Mouse (Mus musculus): ENCODE results near the gene Clca2. TPM values are rescaled to one million over a fixed set of nuclear protein-coding genes. Genes with fewer than 3 reads are reported as not detected.

The Clca2 gene
- polyA plus RNA-seq, 1 experiment from 2014 or later = not detected

GRCm38 (mm10) chr3:145117637-145118036 lies 18.4 kb upstream of the Clca2 start:
- H3K9ac ChIP-seq (replicated peaks) = no peak overlapping the region; the same call in 1 of the 2 replicates
- H3K4me3 ChIP-seq (ENCODE audit: low read depth, low read length) = peak overlapping the region; percentile 81
- H3K27me3 ChIP-seq (ENCODE audit: insufficient read depth, low read length) = no peaks in the 10 kb centered on the region
- no peak for TF ChIP-seq CTCF (IDR thresholded peaks at IDR 0.05; ENCODE audit: low read depth)
- TF ChIP-seq EP300 (IDR thresholded peaks at IDR 0.05; ENCODE audit: low read depth) = no peak
- peaks cover 17% of the 10 kb centered on the region for H3K4me1 ChIP-seq (ENCODE audit: insufficient read depth)
- 78% methylated on average over 10 of the region's 10 CpGs for WGBS (ENCODE audit: insufficient replicate concordance)
- peak overlapping the region; percentile 98 for H3K27ac ChIP-seq (ENCODE audit: low read depth)
- H3K36me3 ChIP-seq (replicated peaks; ENCODE audit: insufficient read depth, low read length) = no peaks in the 10 kb centered on the region
- no peak for DNase-seq
- no peak for ATAC-seq
- no peaks in the 10 kb centered on the region for H3K9me3 ChIP-seq (ENCODE audit: low read length)
- H3K4me2 ChIP-seq (ENCODE audit: low read depth, low read length) = peak overlapping the region; percentile 87

- Histone ChIP-seq H3K4me1 (ENCODE audit: insufficient read depth) (peaks cover 17% of the 10 kb centered on the region), H3K9me3 (ENCODE audit: low read length) (no peaks in the 10 kb centered on the region), H3K27ac (ENCODE audit: low read depth) (no peak overlapping the region), H3K4me2 (ENCODE audit: low read depth, low read length) (no peak overlapping the region), H3K27me3 (ENCODE audit: insufficient read depth, low read length) (no peaks in the 10 kb centered on the region), H3K9ac (replicated peaks) (no peak overlapping the region), H3K36me3 (replicated peaks; ENCODE audit: insufficient read depth, low read length) (no peaks in the 10 kb centered on the region), H3K4me3 (ENCODE audit: low read depth, low read length) (no peak overlapping the region)
- TF ChIP-seq CTCF (IDR thresholded peaks at IDR 0.05; ENCODE audit: low read depth) (no peak), EP300 (IDR thresholded peaks at IDR 0.05; ENCODE audit: low read depth) (no peak)
- 74% methylated on average over 2 of the region's 2 CpGs for WGBS (ENCODE audit: insufficient replicate concordance)
- ATAC-seq = no peak
- DNase-seq = no peak
Observed at GRCm38 (mm10) chr3:145115169-145115568, 15.9 kb upstream of the Clca2 start.

- no peak for ATAC-seq
- 0 out of 2 replicates have a peak, but pooled peaks have one; percentile 14 for TF ChIP-seq CTCF (IDR thresholded peaks at IDR 0.05; ENCODE audit: low read depth)
- TF ChIP-seq EP300 (IDR thresholded peaks at IDR 0.05; ENCODE audit: low read depth) = no peak
- no peak for DNase-seq
- H3K36me3 ChIP-seq (replicated peaks; ENCODE audit: insufficient read depth, low read length) = no peaks in the 10 kb centered on the region
- H3K4me3 ChIP-seq (ENCODE audit: low read depth, low read length) = no peak overlapping the region
- H3K4me1 ChIP-seq (ENCODE audit: insufficient read depth) = no peaks in the 10 kb centered on the region
- no peak overlapping the region for H3K9ac ChIP-seq (replicated peaks)
- no peak overlapping the region for H3K27ac ChIP-seq (ENCODE audit: low read depth)
- no peaks in the 10 kb centered on the region for H3K9me3 ChIP-seq (ENCODE audit: low read length)
- no peaks in the 10 kb centered on the region for H3K27me3 ChIP-seq (ENCODE audit: insufficient read depth, low read length)
- no peak overlapping the region for H3K4me2 ChIP-seq (ENCODE audit: low read depth, low read length)
- 63% methylated on average over 5 of the region's 5 CpGs for WGBS (ENCODE audit: insufficient replicate concordance)
Observed at GRCm38 (mm10) chr3:145105773-145106504, 6.7 kb upstream of the Clca2 start.

DNA sequence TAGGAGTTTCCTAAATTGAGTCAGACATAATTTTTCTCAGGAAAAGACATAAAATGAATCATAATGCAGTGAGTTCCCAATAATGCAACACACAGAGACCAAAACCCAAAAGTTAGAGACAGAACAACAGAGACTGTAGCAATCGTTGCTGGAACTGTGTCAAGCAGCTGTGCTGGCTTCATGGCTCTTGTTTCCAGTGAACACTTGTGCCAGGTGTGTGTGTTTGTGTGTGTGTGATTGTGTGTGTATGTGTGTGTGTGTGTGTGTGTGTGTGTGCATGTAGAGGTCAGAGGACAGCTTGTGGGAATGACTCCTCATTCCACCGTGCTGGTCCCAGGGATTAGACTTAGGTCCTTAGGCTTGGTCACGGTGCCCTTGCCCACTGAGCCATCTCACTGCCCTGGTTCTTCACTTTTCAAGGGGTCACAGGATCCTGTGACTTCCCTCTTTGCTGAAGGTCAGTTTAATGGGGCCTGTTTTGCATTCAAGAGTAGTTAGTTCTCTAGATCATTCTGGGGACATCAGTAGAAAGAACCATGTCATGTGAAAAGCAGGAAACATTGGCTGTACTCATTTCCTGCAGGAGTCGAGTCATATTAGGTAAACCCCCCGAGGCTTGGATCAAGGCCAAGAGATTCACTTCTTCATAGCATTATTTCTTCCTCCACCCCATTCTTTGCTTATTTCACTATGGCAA lies 6.0 kb upstream of the Clca2 start:
- H3K9me3 ChIP-seq (ENCODE audit: low read length) = no peaks in the 10 kb centered on the region
- no peak for TF ChIP-seq CTCF (IDR thresholded peaks at IDR 0.05; ENCODE audit: low read depth)
- no peak for TF ChIP-seq EP300 (IDR thresholded peaks at IDR 0.05; ENCODE audit: low read depth)
- DNase-seq = no peak
- no peak overlapping the region for H3K9ac ChIP-seq (replicated peaks)
- no peaks in the 10 kb centered on the region for H3K27me3 ChIP-seq (ENCODE audit: insufficient read depth, low read length)
- ATAC-seq = no peak
- WGBS (ENCODE audit: insufficient replicate concordance) = 39% methylated on average over 5 of the region's 5 CpGs
- H3K4me3 ChIP-seq (ENCODE audit: low read depth, low read length) = no peak overlapping the region
- H3K27ac ChIP-seq (ENCODE audit: low read depth) = no peak overlapping the region
- H3K4me1 ChIP-seq (ENCODE audit: insufficient read depth) = no peaks in the 10 kb centered on the region
- no peak overlapping the region for H3K4me2 ChIP-seq (ENCODE audit: low read depth, low read length)
- no peaks in the 10 kb centered on the region for H3K36me3 ChIP-seq (replicated peaks; ENCODE audit: insufficient read depth, low read length)

DNA sequence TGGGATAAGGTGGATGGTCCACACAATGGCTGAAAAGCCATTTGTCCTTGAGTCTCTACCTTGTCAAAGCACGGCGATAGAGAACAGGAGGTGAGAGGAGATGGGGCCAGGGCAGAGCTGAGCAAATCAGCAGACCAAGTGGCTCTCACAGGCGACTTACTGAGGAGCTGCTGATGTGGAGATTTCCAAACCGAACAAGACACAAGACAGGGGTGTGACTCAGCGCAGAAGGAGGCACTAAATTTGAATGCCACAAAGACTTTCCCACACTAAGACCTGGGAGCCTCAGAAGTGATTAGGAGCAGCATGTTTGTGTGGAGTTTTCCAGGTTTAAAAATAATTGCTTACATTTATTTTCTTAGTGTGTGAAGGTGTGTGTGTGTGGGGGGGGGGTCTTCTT lies 4.5 kb upstream of the Clca2 start:
- Histone ChIP-seq H3K9me3 (ENCODE audit: low read length) (no peaks in the 10 kb centered on the region), H3K27me3 (ENCODE audit: insufficient read depth, low read length) (no peaks in the 10 kb centered on the region)
- WGBS (ENCODE audit: insufficient replicate concordance) = 37% methylated on average over 5 of the region's 5 CpGs

DNA sequence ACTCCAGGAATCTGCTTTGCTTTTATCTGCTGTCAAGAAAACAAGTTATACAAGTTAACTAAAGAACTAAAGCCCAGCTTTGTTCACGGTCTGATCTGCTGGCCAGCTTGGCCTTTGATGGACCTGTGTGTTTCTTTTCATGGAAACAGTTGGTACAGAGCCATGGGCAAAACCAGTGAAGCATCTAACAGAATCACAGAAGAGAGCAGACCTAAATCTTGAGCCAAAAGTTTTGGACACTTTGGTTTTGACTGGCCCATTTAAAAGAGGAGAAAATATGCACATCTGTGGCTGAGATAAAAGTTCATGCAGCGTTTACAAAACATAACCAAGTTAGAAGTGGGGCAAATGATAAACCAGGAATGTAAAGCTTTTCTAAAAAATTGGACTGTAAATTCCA lies 4.1 kb upstream of the Clca2 start:
- ATAC-seq (no peak), DNase-seq (no peak)
- H3K36me3 ChIP-seq (replicated peaks; ENCODE audit: insufficient read depth, low read length) = no peaks in the 10 kb centered on the region
- no peak overlapping the region for H3K9ac ChIP-seq (replicated peaks)
- H3K4me1 ChIP-seq (ENCODE audit: insufficient read depth) = no peaks in the 10 kb centered on the region
- H3K27me3 ChIP-seq (ENCODE audit: insufficient read depth, low read length) = no peaks in the 10 kb centered on the region
- no peak overlapping the region for H3K4me3 ChIP-seq (ENCODE audit: low read depth, low read length)
- no peaks in the 10 kb centered on the region for H3K9me3 ChIP-seq (ENCODE audit: low read length)
- WGBS (ENCODE audit: insufficient replicate concordance) = 68% methylated on average over 2 of the region's 2 CpGs
- H3K27ac ChIP-seq (ENCODE audit: low read depth) = no peak overlapping the region
- no peak for TF ChIP-seq EP300 (IDR thresholded peaks at IDR 0.05; ENCODE audit: low read depth)
- TF ChIP-seq CTCF (IDR thresholded peaks at IDR 0.05; ENCODE audit: low read depth) = no peak
- no peak overlapping the region for H3K4me2 ChIP-seq (ENCODE audit: low read depth, low read length)

More for the DNA sequence above, 4.5 kb upstream of the Clca2 start:
- H3K9ac ChIP-seq (replicated peaks) = no peak overlapping the region
- DNase-seq (no peak), ATAC-seq (no peak)
- no peak overlapping the region for H3K4me2 ChIP-seq (ENCODE audit: low read depth, low read length)
- H3K36me3 ChIP-seq (replicated peaks; ENCODE audit: insufficient read depth, low read length) = no peaks in the 10 kb centered on the region
- H3K27ac ChIP-seq (ENCODE audit: low read depth) = no peak overlapping the region
- TF ChIP-seq EP300 (IDR thresholded peaks at IDR 0.05; ENCODE audit: low read depth) = no peak
- TF ChIP-seq CTCF (IDR thresholded peaks at IDR 0.05; ENCODE audit: low read depth) = no peak
- H3K4me1 ChIP-seq (ENCODE audit: insufficient read depth) = no peaks in the 10 kb centered on the region
- no peak overlapping the region for H3K4me3 ChIP-seq (ENCODE audit: low read depth, low read length)
